Mouse (Mus musculus) small intestine, adult 2 months (tissue): ENCODE data around the gene Cd33. TPM values are rescaled to one million over a fixed set of nuclear protein-coding genes. Genes with fewer than 3 reads are reported as not detected.
A peak's percentile ranks its signal among the peaks of the same experiment; 100 is the strongest.

ENCODE experiments used
- H3K27ac ChIP-seq: fragments of 200-500 bp; 2 replicates; pipeline ENCODE4 v1.5.1; 2012; ENCODE audit warnings: low read depth, low read length, control low read depth, inconsistent platforms; ENCODE audit not compliant: insufficient read depth
- H3K27me3 ChIP-seq: fragments of 200-500 bp; 2 replicates; pipeline ENCODE4 v1.6.1; 2012; ENCODE audit warnings: mild to moderate bottlenecking, moderate library complexity, low read length, inconsistent platforms; ENCODE audit not compliant: control insufficient read depth, insufficient read depth
- H3K36me3 ChIP-seq: fragments of 200-500 bp; 2 replicates; pipeline ENCODE4 v1.6.1; 2012; ENCODE audit warnings: mild to moderate bottlenecking, low read length, control low read depth, inconsistent platforms; ENCODE audit not compliant: control insufficient read depth, insufficient read depth
- H3K4me1 ChIP-seq: fragments of 200-500 bp; 2 replicates; pipeline ENCODE4 v1.6.1; 2012; ENCODE audit warnings: low read length, inconsistent platforms, mixed read lengths; ENCODE audit not compliant: control insufficient read depth, insufficient read depth, insufficient read length
- H3K4me3 ChIP-seq: fragments of 200-500 bp; 2 replicates; pipeline ENCODE4 v1.5.1; 2012; ENCODE audit warnings: low read depth, mild to moderate bottlenecking, control low read depth, inconsistent platforms, low read length, moderate library complexity
- CTCF ChIP-seq: fragments of 200-500 bp; IDR thresholded peaks from 2 replicates; pipeline ENCODE4 v1.5.1; 2012; ENCODE audit warnings: low read depth, mild to moderate bottlenecking, control low read depth, inconsistent platforms, low read length, moderate library complexity, mixed read lengths; ENCODE audit not compliant: insufficient replicate concordance, insufficient read length; ENCODE audit errors: extremely low read depth
- POLR2A ChIP-seq: fragments of 200-500 bp; IDR thresholded peaks from 2 replicates; pipeline ENCODE4 v1.6.1; 2012; ENCODE audit warnings: low read depth, mild to moderate bottlenecking, control low read depth, inconsistent platforms, low read length, moderate library complexity
- WGBS: fragments of 180-500 bp; shearing (Covaris S2); methylation state at CpG from one replicate; pipeline ENCODE4 v1.1.7; 2018; 5-methylcytosine and 5-hydroxymethylcytosine counted together
- polyA plus RNA-seq: library from polyadenylated mRNA; depleted of rRNA; stranded (reverse); fragments of >200 nt; gene quantifications from 2 replicates; pipeline ENCODE4 v1.2.3, GENCODE M21; 2012

Cd33 gene
- polyA plus RNA-seq, 1 experiment = 4.7 TPM

DNA sequence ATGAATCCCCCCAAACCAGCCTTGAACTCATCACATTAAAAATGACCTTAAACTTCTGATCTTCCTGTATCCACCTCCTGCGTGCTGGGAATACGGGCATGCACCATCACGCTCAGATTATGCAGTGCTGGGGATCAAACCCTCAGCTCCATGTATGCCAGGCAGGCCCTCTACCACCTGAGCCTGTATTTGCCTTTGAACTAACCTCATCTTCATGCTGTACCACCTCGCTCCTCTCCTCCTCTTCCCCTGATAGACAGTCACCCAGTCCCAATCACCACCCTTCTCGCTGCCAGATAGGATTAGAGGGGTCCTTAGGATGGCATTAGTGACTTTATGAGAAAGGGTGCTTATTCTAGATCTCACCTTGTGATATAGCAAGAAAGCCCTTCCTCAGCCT lies 29.2 kb downstream of the Cd33 start:
- Histone ChIP-seq H3K4me3 (no peak overlapping the region), H3K27ac (no peak overlapping the region), H3K4me1 (peaks cover 2% of the 10 kb centered on the region; the same call in 1 of the 2 replicates), H3K36me3 (no peaks in the 10 kb centered on the region), H3K27me3 (no peaks in the 10 kb centered on the region)
- no peak for TF ChIP-seq POLR2A
- no peak for TF ChIP-seq CTCF
- whole genome bisulfite sequencing = 78% methylated on average over 5 of the region's 5 CpGs

DNA sequence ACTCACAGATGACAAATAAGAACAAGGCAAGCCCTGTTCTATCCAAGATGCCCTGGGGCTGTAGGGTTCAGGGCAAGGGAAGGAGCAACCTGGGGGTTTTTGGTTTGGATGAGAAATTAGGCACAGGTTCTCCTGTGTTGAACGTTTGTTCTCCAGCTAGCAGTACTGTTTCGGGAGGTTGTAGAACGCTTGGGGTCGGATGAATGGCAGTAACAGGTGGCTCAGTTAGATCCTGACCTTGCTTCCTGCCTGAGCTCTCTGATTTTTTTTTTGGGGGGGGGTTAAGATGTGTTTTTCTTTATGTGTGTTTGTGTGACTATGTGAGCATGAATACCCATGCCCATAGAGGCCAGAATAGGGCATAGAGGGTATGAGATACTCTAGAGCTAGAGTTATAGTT lies 31.7 kb downstream of the Cd33 start:
- 85% methylated on average over 4 of the region's 4 CpGs for WGBS

DNA sequence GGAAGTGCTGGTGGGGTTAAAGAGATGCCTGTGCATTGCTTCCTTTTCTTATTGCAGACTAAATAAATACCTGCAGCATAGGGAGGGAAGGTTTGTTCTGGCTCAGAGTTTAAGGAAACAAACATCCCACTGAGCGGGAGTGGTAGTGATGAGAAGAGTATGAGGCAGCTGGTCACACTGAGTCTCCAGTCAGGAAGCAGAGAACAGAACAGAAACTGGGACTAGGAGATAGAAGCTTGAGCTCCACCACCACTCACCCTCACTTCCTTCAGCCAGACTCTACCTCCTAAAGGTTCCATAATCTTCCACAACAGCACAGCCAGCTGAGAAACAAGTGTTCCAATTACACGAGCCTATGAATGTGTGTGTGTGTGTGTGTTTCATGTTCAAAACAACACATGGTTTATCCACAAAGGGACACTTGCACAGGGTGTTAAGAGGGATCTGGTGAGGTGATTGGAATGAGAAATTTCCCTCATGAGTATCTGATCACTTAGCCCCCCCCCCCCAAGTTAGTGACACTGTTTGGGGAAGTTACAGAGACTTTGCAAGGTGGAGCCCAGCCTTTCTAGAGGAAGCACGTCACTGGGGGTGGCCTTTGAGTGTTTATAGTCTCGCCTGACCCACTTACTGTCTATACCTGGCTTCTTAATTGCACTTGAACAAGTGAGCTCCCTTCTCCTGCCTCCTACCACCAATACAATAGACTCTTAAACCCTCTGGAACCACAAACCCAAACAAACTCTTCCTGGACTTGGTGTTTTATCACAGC lies 32.3 kb downstream of the Cd33 start:
- H3K36me3 ChIP-seq = no peaks in the 10 kb centered on the region
- H3K4me1 ChIP-seq = peaks cover 2% of the 10 kb centered on the region; the same call in 1 of the 2 replicates
- 28% methylated on average over 4 of the region's 4 CpGs for WGBS
- TF ChIP-seq POLR2A (no peak), CTCF (no peak)
- no peaks in the 10 kb centered on the region for H3K27me3 ChIP-seq
- no peak overlapping the region for H3K4me3 ChIP-seq
- H3K27ac ChIP-seq = no peak overlapping the region

More for the DNA sequence above, 31.7 kb downstream of the Cd33 start:
- Histone ChIP-seq H3K4me3 (no peak overlapping the region), H3K27me3 (no peaks in the 10 kb centered on the region), H3K36me3 (no peaks in the 10 kb centered on the region), H3K4me1 (peaks cover 2% of the 10 kb centered on the region; the same call in 1 of the 2 replicates), H3K27ac (no peak overlapping the region)
- no peak for TF ChIP-seq POLR2A

DNA sequence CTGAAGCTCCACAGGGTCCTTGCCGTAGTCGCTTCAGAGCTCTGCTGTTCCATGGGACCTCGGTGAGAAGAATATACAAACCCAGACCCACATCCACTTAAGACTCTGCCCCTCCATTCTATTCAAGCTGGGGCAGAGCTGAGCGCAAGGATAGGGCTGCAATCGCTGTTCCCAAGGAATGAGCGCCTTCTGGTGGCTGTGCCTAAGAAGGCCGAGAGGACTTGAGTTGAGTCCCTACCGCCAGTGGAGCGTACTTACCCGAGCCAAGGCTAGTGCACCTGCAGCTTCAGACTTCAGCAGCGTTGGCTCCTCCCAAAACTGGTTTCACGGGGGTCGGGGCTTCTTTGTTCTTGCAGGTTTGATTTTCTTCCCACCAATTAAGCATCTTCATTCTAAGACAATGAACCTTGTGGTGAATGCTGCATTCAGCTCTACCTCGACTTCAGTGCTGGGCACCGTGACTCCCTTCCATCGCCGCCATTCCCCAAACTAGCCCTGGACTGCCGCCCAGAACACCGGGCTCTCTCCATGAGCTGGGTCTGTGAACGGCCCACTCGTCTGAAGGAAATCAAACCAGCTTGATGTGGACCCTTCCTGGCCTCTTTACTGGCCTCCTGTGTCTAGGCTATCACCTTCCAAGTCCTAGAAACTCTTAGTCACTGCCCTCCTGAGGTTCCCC lies 48.7 kb downstream of the Cd33 start:
- Histone ChIP-seq H3K36me3 (no peaks in the 10 kb centered on the region), H3K27me3 (no peaks in the 10 kb centered on the region; the same call in 1 of the 2 replicates), H3K27ac (no peak overlapping the region), H3K4me3 (no peak overlapping the region), H3K4me1 (no peaks in the 10 kb centered on the region)
- 23% methylated on average over 21 of the region's 21 CpGs for WGBS
- TF ChIP-seq POLR2A (no peak), CTCF (peak; percentile 44; the same call in 1 of the 2 replicates)

DNA sequence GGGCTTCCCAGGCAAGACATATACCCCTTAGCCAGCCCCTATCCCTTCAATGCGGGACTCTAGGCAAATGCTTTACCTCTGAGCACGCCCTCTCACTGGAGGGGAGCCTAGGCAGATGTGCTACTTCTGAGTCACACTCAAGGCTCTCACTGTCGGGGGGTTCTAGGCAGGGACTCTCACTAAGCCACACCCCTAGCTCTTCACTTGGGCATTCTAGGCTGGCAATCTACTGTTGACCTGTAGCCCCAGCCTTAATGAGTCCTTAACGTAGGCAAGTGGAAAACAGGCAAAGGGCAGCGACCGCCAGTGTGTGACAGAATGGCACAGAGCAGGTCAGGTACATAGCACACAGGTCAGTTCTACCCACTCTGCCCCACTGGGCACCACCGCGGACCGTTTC lies 53.4 kb downstream of the Cd33 start:
- H3K27me3 ChIP-seq = peaks cover 9% of the 10 kb centered on the region
- H3K4me1 ChIP-seq = no peaks in the 10 kb centered on the region
- TF ChIP-seq POLR2A = no peak
- no peak for TF ChIP-seq CTCF
- no peak overlapping the region for H3K4me3 ChIP-seq
- no peak overlapping the region for H3K27ac ChIP-seq
- 60% methylated on average over 9 of the region's 9 CpGs for WGBS
- no peaks in the 10 kb centered on the region for H3K36me3 ChIP-seq

DNA sequence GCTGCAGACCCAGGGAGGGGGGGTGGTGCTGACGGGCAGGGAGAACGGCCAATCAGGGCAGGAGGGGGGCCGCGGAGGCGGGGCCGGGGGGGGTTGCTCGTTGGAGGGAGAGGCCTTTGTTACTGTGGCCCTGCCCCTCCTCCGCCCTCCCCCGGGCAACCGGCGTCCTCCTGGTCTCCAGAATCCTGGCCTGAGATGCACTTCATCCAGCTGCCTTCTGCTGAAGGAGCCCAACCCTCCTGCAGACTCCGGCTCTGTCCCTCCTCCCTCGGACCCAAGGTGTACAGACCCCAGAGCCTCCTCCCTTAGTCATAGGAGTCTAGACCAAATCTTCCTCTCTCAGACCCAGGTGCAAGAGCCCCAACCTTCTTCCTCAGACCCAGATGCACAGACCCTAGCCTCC lies 54.0 kb downstream of the Cd33 start:
- H3K4me3 ChIP-seq = no peak overlapping the region
- WGBS = 2% methylated on average over 12 of the region's 13 CpGs
- no peak overlapping the region for H3K27ac ChIP-seq
- peaks cover 9% of the 10 kb centered on the region for H3K27me3 ChIP-seq
- TF ChIP-seq CTCF (no peak), POLR2A (no peak)
- no peaks in the 10 kb centered on the region for H3K4me1 ChIP-seq
- H3K36me3 ChIP-seq = no peaks in the 10 kb centered on the region

DNA sequence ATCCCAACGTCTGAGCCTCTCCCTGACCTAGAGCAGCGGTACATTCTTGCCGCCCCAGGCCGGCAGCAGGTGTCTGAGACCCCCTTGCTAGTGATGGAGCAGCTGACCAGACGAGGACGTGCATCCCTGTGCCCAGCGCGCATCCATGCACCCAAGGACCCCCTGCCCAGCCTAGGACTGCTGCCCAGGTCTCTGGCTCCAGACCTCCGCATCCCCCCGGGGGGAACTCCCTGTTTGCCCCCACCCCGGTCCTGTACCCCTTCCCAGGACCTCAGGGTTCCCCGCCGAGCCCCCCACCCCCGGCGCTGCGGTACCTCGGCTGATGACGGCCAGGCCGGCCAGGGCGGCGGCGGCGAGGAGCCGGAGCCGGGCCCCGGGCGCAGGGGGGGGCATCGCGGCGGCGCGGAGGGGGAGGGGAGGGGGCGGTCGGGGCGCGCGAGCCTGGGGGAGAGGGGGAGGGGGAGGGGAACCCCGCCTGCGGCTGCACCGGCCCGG lies 54.5 kb downstream of the Cd33 start, which contains the start of gene Iglon5:
Gene Iglon5, minus strand, starts transcription at position 445 of the 495 bp plus-strand sequence.
- Histone ChIP-seq H3K4me1 (no peaks in the 10 kb centered on the region), H3K27ac (no peak within 1 kb of the TSS), H3K27me3 (peaks cover 9% of the 10 kb centered on the region), H3K4me3 (peak within 1 kb of the TSS; percentile 4; the same call in 1 of the 2 replicates), H3K36me3 (no peaks in the 10 kb centered on the region)
- 3% methylated on average over 26 of the region's 41 CpGs for WGBS
- TF ChIP-seq POLR2A (no peak), CTCF (no peak)
